Mouse (Mus musculus) heart, adult 2 months (tissue): ENCODE measurements around the gene Pla2g2e.

Experiments used
- CTCF ChIP-seq: fragments of 200-600 bp; IDR thresholded peaks from 2 replicates; pipeline ENCODE4 v1.8.1; 2022; ENCODE audit warnings: antibody characterized with exemption, mild to moderate bottlenecking, moderate library complexity
- EP300 ChIP-seq: fragments of 200-500 bp; IDR thresholded peaks from 2 replicates; pipeline ENCODE4 v1.6.1; 2011; ENCODE audit warnings: low read depth, low read length, control low read depth; ENCODE audit not compliant: insufficient read depth
- POLR2A ChIP-seq: fragments of 200-500 bp; IDR thresholded peaks from 2 replicates; pipeline ENCODE4 v1.6.1; 2011; ENCODE audit warnings: mild to moderate bottlenecking, low read depth, low read length, control low read depth; ENCODE audit not compliant: insufficient read depth

- TF ChIP-seq EP300: no peak
- no peak for TF ChIP-seq CTCF
- no peak for TF ChIP-seq POLR2A
These were observed 14.9 kb downstream of the Pla2g2e start for GRCm38 (mm10) chr4:138892655-138893054.
